Mouse (Mus musculus) thymus, adult 2 months (tissue): ENCODE results near the gene Gm3417.
"Not testable (repeated sequence)": the region's sequence is repeated elsewhere in the genome, so short reads cannot be mapped to it uniquely, and the experiment has no call there.

ENCODE experiments used
- CTCF ChIP-seq: fragments of 200-500 bp; IDR thresholded peaks from 2 replicates; pipeline ENCODE4 v1.5.1; 2012; ENCODE audit warnings: mild to moderate bottlenecking, control low read depth, low read length, moderate library complexity, borderline replicate concordance; ENCODE audit not compliant: control insufficient read depth, poor library complexity, insufficient read depth; ENCODE audit errors: extremely low read depth
- POLR2A ChIP-seq: fragments of 200-500 bp; IDR thresholded peaks from 2 replicates; pipeline ENCODE4 v1.6.1; 2012; ENCODE audit warnings: mild to moderate bottlenecking, low read length, control low read depth, moderate library complexity; ENCODE audit not compliant: control insufficient read depth, poor library complexity, insufficient read depth; ENCODE audit errors: extremely low read depth

GRCm38 (mm10) chr17:15024502-15025193 is 46.1 kb upstream of the Gm3417 start:
- not testable (repeated sequence) for TF ChIP-seq CTCF, POLR2A
